Mouse (Mus musculus) brain, embryonic 14.5 days (tissue): ENCODE measurements around the gene Cfap221.

Source experiments
- CTCF ChIP-seq: fragments of 200-500 bp; IDR thresholded peaks from 2 replicates; pipeline ENCODE4 v1.5.1; 2012; ENCODE audit warnings: inconsistent platforms, mild to moderate bottlenecking, moderate library complexity, borderline replicate concordance; ENCODE audit not compliant: insufficient read depth, insufficient read length; ENCODE audit errors: extremely low read depth
- POLR2A ChIP-seq: fragments of 200-500 bp; IDR thresholded peaks from 2 replicates; pipeline ENCODE4 v1.6.1; 2012; ENCODE audit warnings: mild to moderate bottlenecking, inconsistent platforms, borderline replicate concordance; ENCODE audit not compliant: poor library complexity, insufficient read depth, insufficient read length, severe bottlenecking; ENCODE audit errors: extremely low read depth

DNA sequence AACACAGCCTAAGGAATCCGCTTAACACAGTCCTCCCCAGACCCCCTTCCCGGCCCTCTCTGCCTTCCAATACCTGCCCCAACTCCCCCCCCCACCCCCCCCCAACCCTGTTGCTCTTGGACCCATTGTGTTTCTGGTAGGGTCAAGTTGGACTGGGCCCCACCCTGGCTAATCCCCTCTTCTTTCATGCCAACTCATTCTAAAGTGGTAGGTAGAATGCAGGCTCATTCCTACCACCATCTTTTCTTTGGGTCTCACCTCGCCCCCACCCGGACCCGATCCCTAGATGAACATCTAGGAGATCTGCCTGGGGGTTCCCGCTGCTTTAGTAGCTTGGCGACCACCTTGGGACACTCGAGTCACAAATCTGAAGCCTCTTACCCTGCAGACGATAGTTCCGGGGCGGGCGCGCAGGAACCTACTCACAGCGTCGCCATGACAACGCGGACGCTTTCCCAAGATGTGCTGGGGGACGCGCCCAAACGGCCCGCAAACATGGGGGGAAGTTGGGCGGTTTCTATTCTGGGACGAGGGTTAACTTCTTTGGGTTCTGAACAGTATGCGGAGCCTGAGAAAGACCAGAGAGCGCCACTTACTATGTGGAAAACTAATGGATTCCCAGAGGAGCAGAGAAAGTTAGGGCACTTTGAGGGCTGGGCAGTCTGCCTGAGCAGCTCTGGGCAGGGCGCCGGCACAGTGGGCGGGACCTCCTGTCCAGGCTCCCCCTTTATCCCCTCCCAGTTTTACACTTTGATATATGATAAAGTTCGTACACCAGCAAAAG is at the start of gene Cfap221:
- TF ChIP-seq CTCF (no peak), POLR2A (no peak)
